Mouse (Mus musculus): ENCODE measurements around the gene Chst14. TPM values are rescaled to one million over a fixed set of nuclear protein-coding genes. Genes with fewer than 3 reads are reported as not detected.
A peak's percentile ranks its signal among the peaks of the same experiment; 100 is the strongest.

Gene Chst14
- polyA plus RNA-seq, 1 experiment from 2014 or later: 26.9 TPM

GRCm38 (mm10) chr2:118909151-118909550 lies 17.1 kb upstream of the Chst14 start:
- ATAC-seq (ENCODE audit: insufficient read depth, low FRiP score, low read depth): no peak
- WGBS: 78% methylated on average over 1 of the region's 1 CpGs
- no peaks in the 10 kb centered on the region for H3K27me3 ChIP-seq (replicated peaks)

DNA sequence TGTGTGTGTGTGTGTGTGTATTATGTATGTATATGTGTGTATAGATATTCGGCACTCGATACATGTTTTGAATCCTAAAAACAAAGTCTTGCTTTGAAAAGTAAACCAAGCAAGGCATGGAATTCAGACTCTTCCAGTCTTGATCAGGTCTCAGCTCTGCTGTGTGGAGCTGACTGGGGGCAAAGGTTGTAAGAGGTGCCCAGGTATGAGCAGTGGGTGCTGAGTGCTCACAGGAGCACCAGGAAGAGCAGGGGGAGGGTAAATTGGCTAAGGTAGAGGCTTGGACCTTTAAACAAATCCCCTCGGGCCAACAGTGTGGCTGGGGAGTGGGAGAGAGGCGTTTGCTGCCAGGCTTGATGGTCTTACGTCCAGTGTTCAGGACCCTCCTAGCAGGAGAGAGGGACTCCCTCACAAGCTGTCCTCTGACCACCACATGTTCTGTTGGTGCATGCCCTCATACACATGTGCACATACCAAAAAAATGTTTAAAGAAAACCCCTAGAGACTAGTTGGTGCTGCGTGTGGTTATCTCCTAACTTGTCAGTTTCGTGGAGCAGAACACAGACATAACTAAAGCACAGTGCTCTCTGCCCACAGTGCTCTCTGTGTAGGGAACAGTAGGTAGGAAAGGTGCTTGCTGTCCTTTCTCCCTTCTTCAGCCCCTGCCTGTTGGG lies 15.6 kb upstream of the Chst14 start:
- no peak for ATAC-seq (ENCODE audit: insufficient read depth, low FRiP score, low read depth)

More at GRCm38 (mm10) chr2:118909151-118909550, 17.1 kb upstream of the Chst14 start:
- peaks cover 18% of the 10 kb centered on the region for H3K4me1 ChIP-seq
- H3K4me2 ChIP-seq: no peak overlapping the region
- H3K9me3 ChIP-seq: no peaks in the 10 kb centered on the region
- no peaks in the 10 kb centered on the region for H3K36me3 ChIP-seq
- no peak overlapping the region for H3K27ac ChIP-seq
- H3K4me3 ChIP-seq (replicated peaks): no peak overlapping the region
- no peak overlapping the region for H3K9ac ChIP-seq

GRCm38 (mm10) chr2:118912706-118913105 lies 13.6 kb upstream of the Chst14 start:
- Histone ChIP-seq H3K4me2 (no peak overlapping the region), H3K27me3 (replicated peaks) (no peaks in the 10 kb centered on the region), H3K36me3 (no peaks in the 10 kb centered on the region; the same call in 1 of the 2 replicates), H3K27ac (no peak overlapping the region), H3K4me1 (peaks cover 24% of the 10 kb centered on the region), H3K4me3 (replicated peaks) (no peak overlapping the region), H3K9me3 (no peaks in the 10 kb centered on the region), H3K9ac (no peak overlapping the region)
- no peak for ATAC-seq (ENCODE audit: insufficient read depth, low FRiP score, low read depth)
- 79% methylated on average over 8 of the region's 8 CpGs for WGBS

More for the DNA sequence above, 15.6 kb upstream of the Chst14 start:
- H3K4me3 ChIP-seq (replicated peaks): no peak overlapping the region
- H3K27me3 ChIP-seq (replicated peaks): no peaks in the 10 kb centered on the region
- H3K4me1 ChIP-seq: peaks cover 24% of the 10 kb centered on the region
- no peak overlapping the region for H3K9ac ChIP-seq
- 65% methylated on average over 7 of the region's 7 CpGs for WGBS
- H3K9me3 ChIP-seq: no peaks in the 10 kb centered on the region
- H3K36me3 ChIP-seq: no peaks in the 10 kb centered on the region
- no peak overlapping the region for H3K4me2 ChIP-seq
- no peak overlapping the region for H3K27ac ChIP-seq

DNA sequence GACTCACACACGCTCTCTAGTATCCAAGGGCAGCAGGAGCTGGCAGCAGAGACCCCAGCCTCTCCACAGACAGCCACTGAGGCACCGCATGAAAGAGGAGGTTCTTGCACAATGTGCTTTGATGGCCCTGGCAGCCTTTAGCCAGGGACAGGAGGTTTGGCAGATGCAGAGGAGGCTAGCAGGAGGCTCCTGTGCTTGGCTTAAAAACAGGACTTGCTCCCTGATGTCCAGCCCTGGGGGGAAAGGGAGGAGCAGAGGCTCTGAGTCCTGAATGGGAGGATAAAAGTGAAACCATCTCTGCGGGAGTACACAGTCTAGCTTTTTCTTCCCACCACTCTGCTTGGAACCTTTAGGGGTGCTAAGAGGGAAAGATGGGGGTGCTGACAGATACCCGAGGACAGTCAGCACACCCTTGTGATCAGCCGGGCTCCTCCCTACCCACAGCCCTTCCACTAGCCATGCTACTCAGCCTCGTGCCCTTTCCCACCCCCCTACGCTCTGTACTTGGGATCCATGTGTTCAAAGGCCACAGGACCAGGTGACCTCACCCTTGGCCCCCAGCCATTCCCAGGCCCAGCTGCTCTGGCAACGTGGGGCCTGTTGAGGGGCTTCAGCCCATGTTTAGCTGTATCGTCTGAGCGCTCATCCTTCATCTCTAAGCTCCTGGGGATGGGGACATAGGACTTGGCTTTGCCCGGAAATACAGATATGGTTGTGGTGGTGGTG lies 12.6 kb upstream of the Chst14 start:
- H3K27me3 ChIP-seq (replicated peaks): no peaks in the 10 kb centered on the region
- 47% methylated on average over 11 of the region's 11 CpGs for WGBS
- peaks cover 20% of the 10 kb centered on the region for H3K4me1 ChIP-seq
- peak; percentile 40; the same call in 1 of the 2 replicates for ATAC-seq (ENCODE audit: insufficient read depth, low FRiP score, low read depth)
- H3K4me3 ChIP-seq (replicated peaks): no peak overlapping the region
- H3K9ac ChIP-seq: no peak overlapping the region
- H3K36me3 ChIP-seq: no peaks in the 10 kb centered on the region; the same call in 1 of the 2 replicates
- no peaks in the 10 kb centered on the region for H3K9me3 ChIP-seq
- H3K27ac ChIP-seq: no peak overlapping the region
- H3K4me2 ChIP-seq: peak overlapping the region; percentile 25; the same call in 1 of the 2 replicates

DNA sequence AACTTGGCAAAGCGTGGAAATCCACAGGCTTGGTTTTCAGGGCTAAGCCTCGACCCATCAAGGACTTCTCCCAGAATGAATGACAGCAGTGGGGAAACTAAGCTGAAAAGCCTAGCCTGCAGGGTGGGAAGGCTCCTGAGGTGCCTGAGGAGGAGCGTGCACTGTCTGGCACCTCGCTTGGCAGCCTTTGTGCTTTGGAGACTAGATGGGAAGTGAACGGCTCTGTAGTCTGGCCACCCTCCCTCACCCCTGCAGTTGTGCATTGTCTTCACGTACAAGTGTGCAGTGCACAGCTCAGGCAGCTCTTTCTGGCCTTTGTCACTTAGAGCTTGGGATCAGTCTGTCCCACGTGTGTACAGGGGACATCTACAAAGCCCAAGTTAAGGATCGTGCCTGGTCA lies 11.6 kb upstream of the Chst14 start:
- 62% methylated on average over 8 of the region's 8 CpGs for WGBS
- ATAC-seq (ENCODE audit: insufficient read depth, low FRiP score, low read depth): no peak
- Histone ChIP-seq H3K27ac (no peak overlapping the region), H3K9ac (no peak overlapping the region), H3K4me1 (peaks cover 19% of the 10 kb centered on the region), H3K36me3 (no peaks in the 10 kb centered on the region; the same call in 1 of the 2 replicates), H3K4me2 (no peak overlapping the region), H3K27me3 (replicated peaks) (no peaks in the 10 kb centered on the region), H3K4me3 (replicated peaks) (no peak overlapping the region), H3K9me3 (no peaks in the 10 kb centered on the region)

DNA sequence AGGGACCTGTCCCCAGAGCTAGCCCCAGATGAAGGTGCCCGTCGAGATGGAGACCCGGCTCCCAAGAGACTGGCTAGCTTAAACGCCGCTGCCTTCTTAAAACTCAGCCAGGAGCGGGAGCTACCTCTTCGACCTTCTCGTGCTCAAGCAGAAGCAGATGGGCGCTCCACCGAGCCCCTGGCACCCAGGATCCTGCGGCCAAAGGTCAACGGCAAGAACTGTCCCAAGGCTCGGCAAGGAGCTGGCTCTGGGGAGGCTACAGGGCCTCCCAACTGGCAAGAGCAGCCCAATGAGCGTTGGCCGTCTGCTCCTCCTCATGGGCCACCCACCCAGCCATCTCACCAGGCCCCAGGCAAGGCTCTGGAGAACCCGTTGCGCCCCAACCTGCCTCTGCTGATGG lies 9.9 kb upstream of the Chst14 start:
- H3K27me3 ChIP-seq (replicated peaks): no peaks in the 10 kb centered on the region
- no peaks in the 10 kb centered on the region for H3K9me3 ChIP-seq
- WGBS: 90% methylated on average over 17 of the region's 17 CpGs
- no peak for ATAC-seq (ENCODE audit: insufficient read depth, low FRiP score, low read depth)
- H3K36me3 ChIP-seq: peaks cover 10% of the 10 kb centered on the region; the same call in 1 of the 2 replicates
- no peak overlapping the region for H3K27ac ChIP-seq
- H3K4me3 ChIP-seq (replicated peaks): no peak overlapping the region
- peaks cover 19% of the 10 kb centered on the region for H3K4me1 ChIP-seq
- no peak overlapping the region for H3K9ac ChIP-seq
- no peak overlapping the region for H3K4me2 ChIP-seq

GRCm38 (mm10) chr2:118918543-118918942 lies 7.8 kb upstream of the Chst14 start:
- Histone ChIP-seq H3K9ac (no peak overlapping the region), H3K4me2 (no peak overlapping the region), H3K4me1 (peaks cover 12% of the 10 kb centered on the region), H3K36me3 (peaks cover 15% of the 10 kb centered on the region; the same call in 1 of the 2 replicates), H3K27ac (no peak overlapping the region), H3K27me3 (replicated peaks) (no peaks in the 10 kb centered on the region), H3K9me3 (no peaks in the 10 kb centered on the region), H3K4me3 (replicated peaks) (no peak overlapping the region)
- WGBS: 44% methylated on average over 1 of the region's 1 CpGs
- no peak for ATAC-seq (ENCODE audit: insufficient read depth, low FRiP score, low read depth)

GRCm38 (mm10) chr2:118920428-118920827 lies 5.9 kb upstream of the Chst14 start:
- Histone ChIP-seq H3K4me2 (no peak overlapping the region), H3K4me1 (0 out of 2 replicates have a peak, but pooled peaks cover under 1% of the 10 kb centered on the region), H3K27ac (no peak overlapping the region), H3K27me3 (replicated peaks) (no peaks in the 10 kb centered on the region), H3K9ac (no peak overlapping the region), H3K9me3 (no peaks in the 10 kb centered on the region), H3K4me3 (replicated peaks) (no peak overlapping the region), H3K36me3 (peaks cover 17% of the 10 kb centered on the region; the same call in 1 of the 2 replicates)
- ATAC-seq (ENCODE audit: insufficient read depth, low FRiP score, low read depth): no peak
- 74% methylated on average over 3 of the region's 3 CpGs for WGBS

DNA sequence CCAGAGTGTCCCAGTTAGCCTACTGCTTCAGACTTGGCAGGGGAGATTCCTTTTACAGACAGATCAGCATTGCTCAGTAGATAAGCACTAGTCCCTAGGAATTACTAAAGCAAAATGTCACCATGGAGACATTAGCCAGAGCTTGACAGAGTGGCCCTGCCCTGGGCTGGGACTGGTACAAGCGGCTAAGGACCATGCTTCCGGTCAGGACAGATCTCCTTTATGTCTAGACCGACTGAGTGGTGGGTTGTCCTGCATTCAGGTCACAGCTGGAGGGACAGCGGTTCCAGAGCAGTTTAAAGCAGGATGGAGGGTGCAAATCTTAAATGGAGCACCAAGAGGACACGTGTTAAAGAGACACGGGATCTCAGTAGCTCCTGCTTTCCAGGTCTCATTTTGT lies 344 bp upstream of the Chst14 start:
- Histone ChIP-seq H3K9ac (peak overlapping the region; percentile 93; the same call in 1 of the 2 replicates), H3K27me3 (replicated peaks) (no peaks in the 10 kb centered on the region), H3K4me1 (peaks cover 19% of the 10 kb centered on the region; the same call in 1 of the 2 replicates), H3K27ac (no peak overlapping the region), H3K36me3 (peaks cover 7% of the 10 kb centered on the region; the same call in 1 of the 2 replicates), H3K4me2 (peak overlapping the region; percentile 91), H3K9me3 (no peaks in the 10 kb centered on the region), H3K4me3 (replicated peaks) (peak overlapping the region; percentile 87)
- peak; percentile 24; the same call in 1 of the 2 replicates for ATAC-seq (ENCODE audit: insufficient read depth, low FRiP score, low read depth)
- under 1% methylated on average over 6 of the region's 6 CpGs for WGBS

- Histone ChIP-seq H3K9ac (peak overlapping the region; percentile 93), H3K36me3 (peaks cover 7% of the 10 kb centered on the region; the same call in 1 of the 2 replicates), H3K4me3 (replicated peaks) (peak overlapping the region; percentile 87), H3K9me3 (no peaks in the 10 kb centered on the region), H3K4me2 (peak overlapping the region; percentile 91), H3K4me1 (peaks cover 19% of the 10 kb centered on the region; the same call in 1 of the 2 replicates), H3K27me3 (replicated peaks) (no peaks in the 10 kb centered on the region), H3K27ac (peak overlapping the region; percentile 75)
- 28% methylated on average over 31 of the region's 31 CpGs for WGBS
- no peak for ATAC-seq (ENCODE audit: insufficient read depth, low FRiP score, low read depth)
These were observed 873 bp downstream of the Chst14 start for GRCm38 (mm10) chr2:118926998-118927739.

GRCm38 (mm10) chr2:118941341-118941740 lies 15.0 kb downstream of the Chst14 start:
- Histone ChIP-seq H3K9ac (no peak overlapping the region), H3K4me1 (no peaks in the 10 kb centered on the region), H3K4me2 (no peak overlapping the region), H3K9me3 (no peaks in the 10 kb centered on the region), H3K27me3 (replicated peaks) (no peaks in the 10 kb centered on the region), H3K4me3 (replicated peaks) (no peak overlapping the region), H3K36me3 (no peaks in the 10 kb centered on the region), H3K27ac (no peak overlapping the region)
- WGBS: 68% methylated on average over 7 of the region's 7 CpGs
- ATAC-seq (ENCODE audit: insufficient read depth, low FRiP score, low read depth): no peak

Data from stomach, embryonic 15.5 days (tissue).